Mouse (Mus musculus): ENCODE data around the gene Clp1.

- TF ChIP-seq FLI1 (IDR thresholded peaks at IDR 0.05; ENCODE audit: low read length), result no peak
- no peak for TF ChIP-seq GATA1 (IDR thresholded peaks at IDR 0.05; ENCODE audit: borderline replicate concordance, low read length)
These were observed 3.3 kb downstream of the Clp1 start for GRCm38 (mm10) chr2:84723856-84724255.
